Mouse (Mus musculus) testis, adult 2 months (tissue): ENCODE data around the gene Mtf1.

ENCODE experiments used
- CTCF ChIP-seq: fragments of 200-500 bp; IDR thresholded peaks from 2 replicates; pipeline ENCODE4 v1.5.1; 2012; ENCODE audit warnings: low read depth, mild to moderate bottlenecking, inconsistent platforms, low read length, moderate library complexity; ENCODE audit not compliant: control insufficient read depth, insufficient read depth, insufficient replicate concordance
- POLR2A ChIP-seq: fragments of 200-500 bp; IDR thresholded peaks from 2 replicates; pipeline ENCODE4 v1.6.1; 2012; ENCODE audit warnings: low read depth, mild to moderate bottlenecking, inconsistent platforms, low read length, moderate library complexity; ENCODE audit not compliant: control insufficient read depth

GRCm38 (mm10) chr4:124773449-124773848, 28.5 kb upstream of the Mtf1 start:
- no peak for TF ChIP-seq CTCF
- TF ChIP-seq POLR2A: no peak
